Mouse (Mus musculus) layer of hippocampus, postnatal 14 days (tissue): ENCODE measurements around the gene Adamts17. TPM values are rescaled to one million over a fixed set of nuclear protein-coding genes. Genes with fewer than 3 reads are reported as not detected.

Experiments used
- DNase-seq, 2 experiments: peaks; one replicate each; pipeline ENCODE4 v3.0.0; 2021 to 2022; ENCODE audit warnings: low spot score in 2 of 2, mixed read lengths in 1 of 2
- total RNA-seq, 2 experiments: library from RNA; stranded (reverse); gene quantifications; 2 replicates each; pipeline ENCODE4 v1.2.3; 2021

Adamts17 gene
- total RNA-seq, 2 experiments from 2014 or later = 29.6 to 31.8 TPM

- DNase-seq = no peak
Measured at GRCm38 (mm10) chr7:66967206-66967919, 127.8 kb downstream of the Adamts17 start.

- DNase-seq = no peak
Measured at GRCm38 (mm10) chr7:66968661-66969060, 129.1 kb downstream of the Adamts17 start.

GRCm38 (mm10) chr7:66969199-66969598 is 129.7 kb downstream of the Adamts17 start:
- DNase-seq = no peak

GRCm38 (mm10) chr7:66970235-66970634 is 130.7 kb downstream of the Adamts17 start:
- DNase-seq = no peak

- no peak for DNase-seq
Measured at GRCm38 (mm10) chr7:66970974-66971373, 131.4 kb downstream of the Adamts17 start.

GRCm38 (mm10) chr7:66974859-66975258 is 135.3 kb downstream of the Adamts17 start:
- DNase-seq = no peak

- no peak for DNase-seq
Measured at GRCm38 (mm10) chr7:66976371-66976770, 136.8 kb downstream of the Adamts17 start.

- DNase-seq = no peak
Measured at GRCm38 (mm10) chr7:66981591-66981990, 142.1 kb downstream of the Adamts17 start.

GRCm38 (mm10) chr7:66982084-66982483 is 142.5 kb downstream of the Adamts17 start:
- no peak for DNase-seq

- DNase-seq = no peak
Measured at GRCm38 (mm10) chr7:66987671-66988070, 148.1 kb downstream of the Adamts17 start.

- no peak for DNase-seq
Measured at GRCm38 (mm10) chr7:66988441-66988840, 148.9 kb downstream of the Adamts17 start.

GRCm38 (mm10) chr7:66989357-66990045 is 150.0 kb downstream of the Adamts17 start:
- peak in 1 of 2 experiments; percentile 45 for DNase-seq

GRCm38 (mm10) chr7:66998821-66999220 is 159.3 kb downstream of the Adamts17 start:
- no peak for DNase-seq

- DNase-seq = peak in 1 of 2 experiments; percentile 88
Measured at GRCm38 (mm10) chr7:67003648-67004047, 164.1 kb downstream of the Adamts17 start.

GRCm38 (mm10) chr7:67004220-67004619 is 164.7 kb downstream of the Adamts17 start:
- peak in 1 of 2 experiments; percentile 76 for DNase-seq

GRCm38 (mm10) chr7:67009841-67010240 is 170.3 kb downstream of the Adamts17 start:
- no peak for DNase-seq

GRCm38 (mm10) chr7:67012011-67012751 is 172.6 kb downstream of the Adamts17 start:
- DNase-seq = no peak

- DNase-seq = peak; percentile 24 to 63
Measured at GRCm38 (mm10) chr7:67013211-67013895, 173.8 kb downstream of the Adamts17 start.

- DNase-seq = no peak
Measured at GRCm38 (mm10) chr7:67019937-67020336, 180.4 kb downstream of the Adamts17 start.

GRCm38 (mm10) chr7:67026114-67027070 is 186.9 kb downstream of the Adamts17 start:
- DNase-seq = no peak
